Mouse (Mus musculus): ENCODE data around the gene Cpvl. TPM values are rescaled to one million over a fixed set of nuclear protein-coding genes. Genes with fewer than 3 reads are reported as not detected.

Cpvl gene
- polyA plus RNA-seq, 1 experiment from 2014 or later: 0.18 TPM

GRCm38 (mm10) chr6:54008448-54009120 is 30.1 kb upstream of the Cpvl start:
- no peak overlapping the region for H3K9ac ChIP-seq (replicated peaks; ENCODE audit: low read length)
- H3K9me3 ChIP-seq (replicated peaks; ENCODE audit: control insufficient read depth, low read length): no peaks in the 10 kb centered on the region
- H3K4me1 ChIP-seq (ENCODE audit: control insufficient read depth, insufficient read depth, low read length): peaks cover 3% of the 10 kb centered on the region; the same call in 1 of the 2 replicates
- H3K4me3 ChIP-seq (ENCODE audit: low read depth, low read length): no peak overlapping the region
- H3K4me2 ChIP-seq (ENCODE audit: low read depth, low read length): no peak overlapping the region
- H3K27ac ChIP-seq (replicated peaks; ENCODE audit: low read depth, low read length): no peak overlapping the region
- ATAC-seq (replicated peaks; ENCODE audit: insufficient number of reproducible peaks, low FRiP score, low TSS enrichment, low read depth): no peak
- 70% methylated on average over 16 of the region's 16 CpGs for WGBS
- H3K27me3 ChIP-seq (ENCODE audit: control insufficient read depth, insufficient read depth, low read length): no peaks in the 10 kb centered on the region
- no peaks in the 10 kb centered on the region for H3K36me3 ChIP-seq (replicated peaks; ENCODE audit: control insufficient read depth, insufficient read depth, low read depth, low read length)
- DNase-seq (ENCODE audit: low spot score): no peak

- no peaks in the 10 kb centered on the region for H3K36me3 ChIP-seq (replicated peaks; ENCODE audit: control insufficient read depth, insufficient read depth, low read depth, low read length)
- DNase-seq (ENCODE audit: low spot score) (no peak), ATAC-seq (replicated peaks; ENCODE audit: insufficient number of reproducible peaks, low FRiP score, low TSS enrichment, low read depth) (no peak)
- H3K9me3 ChIP-seq (replicated peaks; ENCODE audit: control insufficient read depth, low read length): no peaks in the 10 kb centered on the region
- H3K4me2 ChIP-seq (ENCODE audit: low read depth, low read length): no peak overlapping the region
- H3K4me3 ChIP-seq (ENCODE audit: low read depth, low read length): no peak overlapping the region
- WGBS: 70% methylated on average over 4 of the region's 4 CpGs
- no peak overlapping the region for H3K27ac ChIP-seq (replicated peaks; ENCODE audit: low read depth, low read length)
- no peak overlapping the region for H3K9ac ChIP-seq (replicated peaks; ENCODE audit: low read length)
- peaks cover 3% of the 10 kb centered on the region; the same call in 1 of the 2 replicates for H3K4me1 ChIP-seq (ENCODE audit: control insufficient read depth, insufficient read depth, low read length)
- no peaks in the 10 kb centered on the region for H3K27me3 ChIP-seq (ENCODE audit: control insufficient read depth, insufficient read depth, low read length)
Observed at GRCm38 (mm10) chr6:54005302-54005701, 26.8 kb upstream of the Cpvl start.

GRCm38 (mm10) chr6:53996226-53996955 is 17.9 kb upstream of the Cpvl start:
- 89% methylated on average over 3 of the region's 3 CpGs for whole genome bisulfite sequencing
- DNase-seq (ENCODE audit: low spot score): no peak
- no peak overlapping the region for H3K4me2 ChIP-seq (ENCODE audit: low read depth, low read length)

DNA sequence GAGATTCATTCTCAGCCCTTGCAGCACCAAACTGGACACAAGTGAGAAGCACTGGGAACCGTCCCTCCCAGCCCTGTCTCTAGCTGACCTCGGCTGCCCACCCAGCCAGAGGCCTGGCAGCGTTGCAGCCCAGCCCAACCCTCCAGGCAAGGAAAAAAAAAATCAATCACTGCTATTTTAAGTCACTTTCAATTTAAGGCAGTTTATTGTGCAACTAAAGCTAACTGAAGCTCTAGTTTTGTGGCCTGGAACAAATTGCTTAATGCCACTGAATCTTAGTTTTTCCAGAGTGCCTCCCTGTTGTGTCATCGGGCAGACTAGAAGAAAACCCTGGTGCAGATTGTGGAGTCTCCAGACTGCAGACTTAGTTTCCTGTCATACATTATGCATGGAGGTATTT is 17.0 kb upstream of the Cpvl start:
- ATAC-seq (replicated peaks; ENCODE audit: insufficient number of reproducible peaks, low FRiP score, low TSS enrichment, low read depth): no peak
- H3K9me3 ChIP-seq (replicated peaks; ENCODE audit: control insufficient read depth, low read length): no peaks in the 10 kb centered on the region
- H3K27ac ChIP-seq (replicated peaks; ENCODE audit: low read depth, low read length): no peak overlapping the region
- WGBS: 54% methylated on average over 4 of the region's 4 CpGs
- no peak overlapping the region for H3K9ac ChIP-seq (replicated peaks; ENCODE audit: low read length)
- no peaks in the 10 kb centered on the region for H3K27me3 ChIP-seq (ENCODE audit: control insufficient read depth, insufficient read depth, low read length)
- no peak for DNase-seq (ENCODE audit: low spot score)
- H3K4me1 ChIP-seq (ENCODE audit: control insufficient read depth, insufficient read depth, low read length): no peaks in the 10 kb centered on the region
- H3K4me3 ChIP-seq (ENCODE audit: low read depth, low read length): no peak overlapping the region
- no peak overlapping the region for H3K4me2 ChIP-seq (ENCODE audit: low read depth, low read length)
- H3K36me3 ChIP-seq (replicated peaks; ENCODE audit: control insufficient read depth, insufficient read depth, low read depth, low read length): no peaks in the 10 kb centered on the region

More at GRCm38 (mm10) chr6:53996226-53996955, 17.9 kb upstream of the Cpvl start:
- Histone ChIP-seq H3K9me3 (replicated peaks; ENCODE audit: control insufficient read depth, low read length) (no peaks in the 10 kb centered on the region), H3K4me1 (ENCODE audit: control insufficient read depth, insufficient read depth, low read length) (no peaks in the 10 kb centered on the region), H3K9ac (replicated peaks; ENCODE audit: low read length) (no peak overlapping the region), H3K27ac (replicated peaks; ENCODE audit: low read depth, low read length) (no peak overlapping the region), H3K4me3 (ENCODE audit: low read depth, low read length) (no peak overlapping the region), H3K36me3 (replicated peaks; ENCODE audit: control insufficient read depth, insufficient read depth, low read depth, low read length) (no peaks in the 10 kb centered on the region), H3K27me3 (ENCODE audit: control insufficient read depth, insufficient read depth, low read length) (no peaks in the 10 kb centered on the region)
- ATAC-seq (replicated peaks; ENCODE audit: insufficient number of reproducible peaks, low FRiP score, low TSS enrichment, low read depth): no peak

GRCm38 (mm10) chr6:53992386-53992785 is 13.9 kb upstream of the Cpvl start:
- WGBS: 89% methylated on average over 3 of the region's 3 CpGs
- H3K27me3 ChIP-seq (ENCODE audit: control insufficient read depth, insufficient read depth, low read length): no peaks in the 10 kb centered on the region
- H3K4me2 ChIP-seq (ENCODE audit: low read depth, low read length): no peak overlapping the region
- H3K9me3 ChIP-seq (replicated peaks; ENCODE audit: control insufficient read depth, low read length): no peaks in the 10 kb centered on the region
- no peaks in the 10 kb centered on the region for H3K36me3 ChIP-seq (replicated peaks; ENCODE audit: control insufficient read depth, insufficient read depth, low read depth, low read length)
- H3K4me3 ChIP-seq (ENCODE audit: low read depth, low read length): no peak overlapping the region
- no peak overlapping the region for H3K9ac ChIP-seq (replicated peaks; ENCODE audit: low read length)
- ATAC-seq (replicated peaks; ENCODE audit: insufficient number of reproducible peaks, low FRiP score, low TSS enrichment, low read depth) (no peak), DNase-seq (ENCODE audit: low spot score) (no peak)
- no peak overlapping the region for H3K27ac ChIP-seq (replicated peaks; ENCODE audit: low read depth, low read length)
- no peaks in the 10 kb centered on the region for H3K4me1 ChIP-seq (ENCODE audit: control insufficient read depth, insufficient read depth, low read length)

DNA sequence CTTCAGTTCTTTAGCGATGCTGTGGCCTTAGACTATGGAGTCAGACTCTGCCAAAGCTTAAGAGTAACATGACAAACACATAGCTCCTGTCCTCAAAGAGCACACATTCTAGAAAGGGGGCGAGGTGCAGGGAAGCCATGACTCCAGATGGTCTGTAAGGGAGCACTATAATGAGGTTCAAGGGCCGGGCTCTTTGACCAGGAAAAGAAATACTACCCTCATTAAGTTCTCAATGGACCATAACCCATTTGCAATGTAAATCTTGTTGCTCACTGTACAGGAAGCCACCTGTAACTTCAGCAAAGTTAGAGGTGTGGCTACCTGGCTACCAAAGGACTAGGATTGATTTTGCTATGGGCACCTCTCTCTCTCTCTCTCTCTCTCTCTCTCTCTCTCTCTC is 8.8 kb upstream of the Cpvl start:
- no peaks in the 10 kb centered on the region for H3K9me3 ChIP-seq (replicated peaks; ENCODE audit: control insufficient read depth, low read length)
- no peak for ATAC-seq (replicated peaks; ENCODE audit: insufficient number of reproducible peaks, low FRiP score, low TSS enrichment, low read depth)
- no peaks in the 10 kb centered on the region for H3K36me3 ChIP-seq (replicated peaks; ENCODE audit: control insufficient read depth, insufficient read depth, low read depth, low read length)
- H3K4me3 ChIP-seq (ENCODE audit: low read depth, low read length): no peak overlapping the region
- no peaks in the 10 kb centered on the region for H3K4me1 ChIP-seq (ENCODE audit: control insufficient read depth, insufficient read depth, low read length)
- H3K4me2 ChIP-seq (ENCODE audit: low read depth, low read length): no peak overlapping the region
- WGBS: 81% methylated on average over 3 of the region's 3 CpGs
- no peak for DNase-seq (ENCODE audit: low spot score)
- no peaks in the 10 kb centered on the region for H3K27me3 ChIP-seq (ENCODE audit: control insufficient read depth, insufficient read depth, low read length)
- H3K27ac ChIP-seq (replicated peaks; ENCODE audit: low read depth, low read length): no peak overlapping the region
- H3K9ac ChIP-seq (replicated peaks; ENCODE audit: low read length): no peak overlapping the region

GRCm38 (mm10) chr6:53986273-53986985 is 8.0 kb upstream of the Cpvl start:
- no peak overlapping the region for H3K9ac ChIP-seq (replicated peaks; ENCODE audit: low read length)
- H3K27ac ChIP-seq (replicated peaks; ENCODE audit: low read depth, low read length): no peak overlapping the region
- no peaks in the 10 kb centered on the region for H3K9me3 ChIP-seq (replicated peaks; ENCODE audit: control insufficient read depth, low read length)
- H3K4me2 ChIP-seq (ENCODE audit: low read depth, low read length): no peak overlapping the region
- H3K4me3 ChIP-seq (ENCODE audit: low read depth, low read length): no peak overlapping the region
- DNase-seq (ENCODE audit: low spot score) (no peak), ATAC-seq (replicated peaks; ENCODE audit: insufficient number of reproducible peaks, low FRiP score, low TSS enrichment, low read depth) (no peak)
- peaks cover 1% of the 10 kb centered on the region for H3K4me1 ChIP-seq (ENCODE audit: control insufficient read depth, insufficient read depth, low read length)
- H3K27me3 ChIP-seq (ENCODE audit: control insufficient read depth, insufficient read depth, low read length): no peaks in the 10 kb centered on the region
- WGBS: 71% methylated on average over 13 of the region's 14 CpGs
- H3K36me3 ChIP-seq (replicated peaks; ENCODE audit: control insufficient read depth, insufficient read depth, low read depth, low read length): no peaks in the 10 kb centered on the region

DNA sequence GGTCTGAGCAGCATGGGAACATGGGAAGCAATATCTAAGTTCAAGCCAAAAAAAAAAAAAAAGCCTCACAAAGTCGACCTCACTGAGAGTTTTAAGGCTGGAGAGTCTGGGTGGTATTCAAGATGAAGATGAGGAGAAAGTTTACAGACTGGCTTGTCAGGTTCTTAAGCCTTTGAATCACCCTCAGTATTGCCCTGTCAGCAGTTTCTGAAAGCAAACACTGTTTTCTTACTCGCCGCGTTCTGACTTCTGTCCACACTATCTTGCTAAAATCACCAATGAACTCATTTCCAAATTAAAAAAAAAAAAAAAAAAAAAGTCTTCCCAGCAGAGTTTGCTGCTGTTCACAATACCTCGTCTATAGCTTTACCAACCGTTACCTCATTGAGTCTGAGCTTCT is 5.3 kb upstream of the Cpvl start:
- 70% methylated on average over 6 of the region's 6 CpGs for WGBS
- no peaks in the 10 kb centered on the region for H3K36me3 ChIP-seq (replicated peaks; ENCODE audit: control insufficient read depth, insufficient read depth, low read depth, low read length)
- H3K27me3 ChIP-seq (ENCODE audit: control insufficient read depth, insufficient read depth, low read length): no peaks in the 10 kb centered on the region
- no peak overlapping the region for H3K4me3 ChIP-seq (ENCODE audit: low read depth, low read length)
- DNase-seq (ENCODE audit: low spot score) (no peak), ATAC-seq (replicated peaks; ENCODE audit: insufficient number of reproducible peaks, low FRiP score, low TSS enrichment, low read depth) (no peak)
- no peak overlapping the region for H3K9ac ChIP-seq (replicated peaks; ENCODE audit: low read length)
- no peak overlapping the region for H3K4me2 ChIP-seq (ENCODE audit: low read depth, low read length)
- H3K9me3 ChIP-seq (replicated peaks; ENCODE audit: control insufficient read depth, low read length): no peaks in the 10 kb centered on the region
- peaks cover 3% of the 10 kb centered on the region for H3K4me1 ChIP-seq (ENCODE audit: control insufficient read depth, insufficient read depth, low read length)
- H3K27ac ChIP-seq (replicated peaks; ENCODE audit: low read depth, low read length): no peak overlapping the region
